Mouse (Mus musculus) left cerebral cortex, adult 18-20 months (tissue): ENCODE measurements around the gene Prr3. TPM values are rescaled to one million over a fixed set of nuclear protein-coding genes. Genes with fewer than 3 reads are reported as not detected.
A peak's percentile ranks its signal among the peaks of the same experiment; 100 is the strongest.
"Not testable (repeated sequence)": the region's sequence is repeated elsewhere in the genome, so short reads cannot be mapped to it uniquely, and the experiment has no call there.

Experiments used
- DNase-seq, 2 experiments: peaks; one replicate each; pipeline ENCODE4 v3.0.0; 2021 to 2022; ENCODE audit warnings: low spot score in 2 of 2, mixed read lengths in 1 of 2
- total RNA-seq, 2 experiments: library from RNA; stranded (reverse); gene quantifications; 2 replicates each; pipeline ENCODE4 v1.2.3; 2021

Gene Prr3
- total RNA-seq, 2 experiments from 2014 or later, result 36.6 to 37.5 TPM

DNA sequence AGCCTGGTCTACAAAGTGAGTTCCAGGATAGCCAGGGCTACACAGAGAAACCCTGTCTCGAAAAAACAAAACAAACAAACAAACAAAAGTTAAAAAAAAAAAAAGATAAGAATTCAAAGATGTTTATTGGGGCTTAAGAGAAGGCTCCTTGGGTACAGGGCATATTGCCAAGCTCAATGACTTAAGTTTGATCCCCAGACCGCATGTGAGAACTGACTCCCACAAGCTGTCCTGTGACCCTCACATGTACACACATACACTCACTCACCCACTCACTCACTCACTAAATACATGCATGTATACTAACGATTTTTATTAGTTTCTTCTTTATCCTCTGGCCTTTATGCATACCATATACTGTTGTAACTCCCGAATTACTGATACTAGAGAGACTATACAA, 20.3 kb upstream of the Prr3 start:
- no peak for DNase-seq

DNA sequence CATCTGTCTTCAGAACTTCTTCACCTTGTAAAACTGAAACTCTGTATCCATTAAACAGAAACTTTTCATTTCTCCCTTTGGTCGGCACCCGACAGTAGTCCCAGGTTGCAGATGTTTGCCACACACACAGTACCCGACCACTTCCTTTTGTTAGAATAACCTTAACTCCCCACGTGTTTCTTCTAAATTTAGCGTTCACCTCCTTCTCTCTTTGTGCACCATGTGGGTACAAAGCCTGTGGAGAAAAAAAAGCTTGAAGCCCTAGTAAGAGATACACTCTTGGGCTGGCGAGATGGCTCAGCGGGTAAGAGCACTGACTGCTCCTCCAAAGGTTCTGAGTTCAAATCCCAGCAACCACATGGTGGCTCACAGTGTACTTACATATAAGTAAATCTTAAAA, 19.3 kb upstream of the Prr3 start:
- no peak for DNase-seq

DNA sequence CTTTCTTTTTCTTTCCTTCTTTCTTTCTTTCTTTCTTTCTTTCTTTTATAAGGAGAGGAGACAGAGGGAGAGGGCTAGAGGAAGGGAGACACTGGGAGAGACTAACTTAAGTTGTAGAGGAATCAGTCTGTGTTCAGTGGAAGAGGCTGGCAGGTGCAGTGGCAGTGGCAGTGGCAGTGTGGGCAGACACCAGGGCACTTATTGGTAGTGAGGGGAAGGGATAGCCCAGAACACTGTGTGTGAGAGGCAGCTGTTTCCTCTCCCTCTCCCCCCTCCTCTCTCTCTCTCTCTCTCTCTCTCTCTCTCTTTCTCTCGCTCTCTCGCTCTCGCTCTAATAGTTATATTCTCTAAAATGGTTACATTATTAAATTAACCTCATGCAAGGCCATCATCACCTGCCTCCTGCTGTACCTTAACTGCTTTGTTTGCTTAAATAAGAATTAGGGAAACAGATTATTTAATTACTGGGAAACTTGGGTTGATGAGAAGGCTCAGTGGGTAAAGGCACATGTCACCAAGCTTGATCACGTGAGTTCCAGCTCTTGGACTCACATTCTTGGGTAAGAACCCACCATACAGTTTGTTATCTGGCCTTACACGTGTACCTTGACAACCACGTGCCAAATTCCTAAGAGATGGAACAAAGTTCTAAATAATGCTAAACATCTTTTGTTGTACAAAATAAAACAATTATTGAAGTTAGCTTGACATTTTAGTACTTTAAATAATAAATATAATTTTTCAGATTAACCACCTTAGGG, 18.7 kb upstream of the Prr3 start:
- no peak for DNase-seq

DNA sequence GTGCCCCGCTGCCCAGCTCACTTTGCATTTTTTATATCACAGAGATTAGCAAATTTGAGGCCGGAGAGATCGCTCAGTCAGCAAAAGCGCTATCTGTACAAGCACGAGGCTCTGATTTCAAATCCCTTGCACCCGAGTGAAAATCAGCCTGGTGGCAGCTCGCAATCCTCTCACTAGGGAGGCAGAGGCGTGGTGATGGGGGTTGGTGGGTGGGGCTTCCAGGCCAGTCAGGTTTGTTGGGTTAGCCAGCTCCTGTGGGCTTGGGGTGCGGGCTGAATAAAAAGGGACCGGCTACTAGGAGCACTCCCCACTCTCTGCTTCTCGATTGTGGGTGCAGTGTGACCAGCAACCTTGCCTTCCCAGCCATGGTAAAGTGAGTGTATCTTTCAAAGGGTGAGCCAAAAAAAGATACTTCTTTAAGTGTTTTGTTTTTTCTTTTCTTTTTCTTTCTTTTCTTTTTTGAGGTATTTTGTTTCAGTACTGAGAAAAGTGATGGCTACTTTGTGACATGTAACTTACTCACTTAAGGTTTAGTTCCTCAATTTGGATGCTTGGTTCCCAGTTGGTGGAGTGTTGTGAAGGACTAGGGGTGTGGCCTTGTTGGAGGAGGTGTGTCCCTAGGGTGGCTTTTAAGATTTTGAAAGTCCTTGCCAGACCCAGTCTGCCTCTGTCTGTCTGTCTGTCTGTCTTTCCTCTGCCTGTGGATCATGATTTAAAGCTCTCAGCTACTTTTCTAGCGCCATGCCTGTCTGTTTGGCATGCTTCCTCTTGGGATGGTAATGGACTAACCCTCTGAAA, 17.9 kb upstream of the Prr3 start:
- no peak for DNase-seq

DNA sequence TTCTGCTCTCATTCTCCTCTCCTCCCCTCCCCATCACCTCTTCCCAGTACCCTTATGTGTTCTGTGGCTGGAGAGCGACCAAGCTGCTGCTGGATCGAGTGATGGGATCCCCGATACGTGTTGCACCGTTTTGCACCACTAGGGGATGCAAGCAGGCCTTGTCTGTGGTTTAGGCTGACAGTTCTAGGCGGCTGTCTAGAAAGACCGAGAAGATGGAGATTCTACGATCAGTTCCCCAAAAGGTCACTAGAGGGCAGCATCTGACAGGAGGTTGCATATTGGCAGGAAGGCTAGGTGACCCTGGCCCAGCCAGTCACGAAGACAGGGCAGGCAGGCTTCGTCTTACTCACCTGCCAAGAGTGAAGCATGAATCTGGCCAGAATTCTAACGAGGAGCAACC, 16.9 kb upstream of the Prr3 start:
- DNase-seq, result peak; percentile 95 to 99

DNA sequence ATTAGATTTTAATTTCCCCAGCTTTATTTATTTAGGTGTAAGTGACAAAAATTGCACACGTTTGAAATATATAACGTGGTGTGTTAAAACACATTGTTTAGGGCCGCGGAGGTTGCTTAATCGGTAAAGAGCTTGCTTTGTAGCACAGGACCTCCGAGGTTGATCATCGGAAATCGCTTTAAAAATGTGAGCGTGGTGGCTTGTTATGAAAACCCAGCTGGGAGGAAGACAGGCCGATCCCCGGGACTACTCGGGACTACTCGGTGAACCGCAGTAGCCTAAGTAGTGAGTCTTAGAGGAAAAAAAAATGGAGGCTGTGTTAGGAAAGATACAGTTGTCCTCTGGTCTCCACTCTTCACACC, 14.8 kb upstream of the Prr3 start:
- no peak for DNase-seq

DNA sequence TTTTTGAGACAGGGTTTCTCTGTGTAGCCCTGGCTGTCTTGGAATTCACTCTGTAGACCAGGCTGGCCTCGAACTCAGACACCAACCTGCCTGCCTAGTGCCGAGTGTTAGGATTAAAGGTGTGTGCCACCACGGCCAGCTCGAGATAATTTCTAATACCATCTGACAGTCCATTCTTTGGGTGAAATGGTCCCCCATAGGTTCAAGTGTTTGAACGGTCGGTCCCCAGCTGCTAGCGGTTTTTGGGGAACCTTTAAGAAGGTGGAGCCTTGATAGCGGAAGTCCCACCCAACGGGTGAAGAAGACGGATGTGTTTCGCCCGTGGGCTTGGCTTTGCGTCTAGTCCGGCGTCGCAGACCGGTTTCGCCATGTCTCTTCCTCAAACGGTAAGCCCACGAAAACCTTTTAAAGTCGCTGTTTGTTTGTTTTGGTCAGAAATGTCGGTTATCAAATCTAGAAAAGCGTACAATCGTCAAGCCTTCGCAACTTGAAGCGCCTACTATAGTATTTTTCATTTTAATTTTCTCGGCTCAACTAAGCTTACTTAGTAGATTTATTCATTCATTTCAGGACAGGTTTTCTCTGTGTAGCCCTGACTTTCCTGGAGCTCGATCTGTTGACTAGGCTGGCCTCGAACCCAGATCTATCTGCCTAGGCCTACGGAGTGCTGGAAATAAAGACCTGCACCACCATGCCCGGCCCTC, 14.3 kb upstream of the Prr3 start:
- peak; percentile 80 to 82 for DNase-seq

DNA sequence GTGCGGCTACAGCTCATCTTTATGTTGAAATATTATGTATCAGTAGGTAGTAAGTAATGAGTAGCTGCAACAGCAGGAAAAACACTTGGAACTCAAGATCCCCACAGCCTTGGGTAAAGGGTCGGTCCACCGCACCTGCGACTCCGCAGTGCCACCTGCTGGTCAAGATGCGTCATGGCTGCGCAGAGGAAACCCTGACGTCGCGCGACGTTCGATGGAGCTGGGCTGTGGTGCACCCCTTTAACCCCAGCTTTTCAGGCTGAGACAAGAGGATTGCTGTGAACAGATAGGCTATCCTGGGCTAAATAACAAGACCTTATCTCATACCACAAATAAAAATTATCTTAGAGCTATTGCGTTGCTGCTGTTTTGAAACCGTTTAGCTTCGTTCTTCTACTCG, 13.6 kb upstream of the Prr3 start:
- peak; percentile 74 to 76 for DNase-seq

DNA sequence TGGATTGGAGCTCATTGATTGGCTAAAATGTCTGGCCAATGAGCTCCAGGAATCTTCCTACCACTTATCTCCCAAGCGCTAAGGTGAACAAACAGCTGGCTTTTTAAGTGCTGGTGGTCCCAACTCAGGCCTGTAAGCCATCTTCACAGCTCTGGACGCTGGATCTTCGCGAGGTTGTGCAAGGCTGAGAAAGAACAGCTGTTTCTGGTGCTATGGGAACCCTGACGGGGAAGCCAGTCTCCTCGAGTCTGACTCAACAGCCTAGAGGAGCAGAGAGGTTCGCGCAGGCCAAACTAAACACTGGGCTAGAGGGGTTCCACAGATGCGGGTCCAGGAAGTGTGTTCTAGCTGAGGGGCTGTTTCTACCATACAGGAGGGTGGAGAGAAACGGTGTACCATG, 11.7 kb upstream of the Prr3 start:
- DNase-seq, result no peak

DNA sequence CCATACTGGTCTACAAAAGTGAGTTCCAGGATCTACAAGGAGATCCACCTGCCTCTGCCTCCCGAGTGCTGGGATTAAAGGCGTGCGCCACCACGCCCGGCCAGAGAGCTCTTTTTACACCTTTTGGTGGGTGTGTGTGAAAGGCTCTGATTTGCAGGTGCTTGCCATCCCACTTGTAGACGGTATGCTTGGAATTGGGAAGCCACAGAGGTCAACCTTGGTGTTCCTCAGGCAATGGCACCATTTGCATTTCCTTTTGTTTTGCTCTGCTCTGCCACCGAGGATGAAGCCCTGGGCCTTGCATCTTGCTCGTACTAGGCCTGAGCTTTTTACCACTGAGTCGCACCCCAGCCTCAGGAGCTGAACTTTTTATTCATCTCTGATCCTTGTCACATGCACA, 1.7 kb upstream of the Prr3 start:
- DNase-seq, result no peak

DNA sequence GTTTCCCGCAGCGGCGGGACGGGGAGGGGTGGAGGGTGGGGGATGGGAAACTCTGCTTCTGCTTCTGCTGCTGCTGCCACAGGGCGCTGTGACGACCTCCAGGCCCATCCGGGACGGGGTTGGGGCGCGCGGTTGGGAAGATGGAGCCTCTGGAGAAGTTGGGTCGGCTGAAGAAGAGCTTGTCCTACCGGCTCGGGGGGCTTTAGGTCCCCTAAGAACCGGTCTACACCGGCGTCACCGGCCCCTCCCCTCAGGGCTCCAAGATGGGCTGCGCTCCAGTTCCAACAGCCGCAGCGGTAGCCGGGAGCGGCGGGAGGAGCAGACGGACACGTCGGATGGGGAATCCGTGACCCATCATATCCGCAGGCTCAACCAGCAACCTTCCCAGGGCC, 323 bp upstream of the Prr3 start:
- DNase-seq, result peak; percentile 49 to 56

DNA sequence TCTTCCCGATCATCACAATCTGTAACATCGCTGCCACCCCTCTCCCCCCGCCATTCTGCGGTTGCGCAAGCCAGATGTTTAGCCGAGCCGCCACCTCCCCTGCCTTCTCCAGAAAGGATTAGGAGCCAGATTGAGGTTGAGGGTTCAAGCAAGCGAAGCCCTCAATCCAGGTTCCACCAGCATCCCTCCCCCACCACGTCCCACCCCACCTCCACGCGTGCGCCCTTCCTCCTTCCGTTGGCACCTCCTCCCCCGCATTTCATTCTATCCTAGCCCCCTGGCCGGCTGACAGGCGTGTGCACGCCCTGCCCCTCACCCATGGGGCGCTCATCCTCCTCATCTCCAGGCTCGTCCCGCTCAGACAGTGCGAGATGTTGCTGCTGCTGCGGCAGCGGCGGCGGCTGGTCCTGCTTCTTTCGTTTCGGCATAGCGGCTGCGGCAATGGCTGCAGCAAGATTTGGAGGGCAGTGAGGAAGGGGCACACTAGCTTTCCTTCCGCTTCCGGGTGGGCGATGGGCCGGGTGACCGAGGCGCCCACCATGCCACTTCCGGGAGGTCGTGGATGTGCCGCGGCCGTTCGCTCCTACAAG, 1.1 kb downstream of the Prr3 start:
- DNase-seq, result peak; percentile 82 to 89

DNA sequence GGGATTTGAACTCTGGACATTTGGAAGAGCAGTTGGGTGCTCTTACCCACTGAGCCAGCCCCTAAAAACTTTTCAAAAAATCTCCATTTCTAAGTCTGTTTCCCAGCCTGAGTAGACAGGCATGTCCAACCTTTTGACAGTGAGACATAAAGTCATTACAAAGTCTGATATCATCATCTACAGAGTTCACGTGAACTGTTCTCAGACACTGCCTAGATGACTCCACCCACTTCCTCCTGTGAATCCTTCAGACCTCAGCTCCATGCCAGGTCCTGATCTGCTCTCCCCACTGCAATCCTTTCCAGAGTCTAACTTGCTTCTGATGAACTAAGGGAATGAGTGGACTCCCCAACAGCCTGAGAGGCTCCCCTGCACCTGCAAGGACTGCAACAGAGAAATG, 7.9 kb downstream of the Prr3 start:
- no peak for DNase-seq

DNA sequence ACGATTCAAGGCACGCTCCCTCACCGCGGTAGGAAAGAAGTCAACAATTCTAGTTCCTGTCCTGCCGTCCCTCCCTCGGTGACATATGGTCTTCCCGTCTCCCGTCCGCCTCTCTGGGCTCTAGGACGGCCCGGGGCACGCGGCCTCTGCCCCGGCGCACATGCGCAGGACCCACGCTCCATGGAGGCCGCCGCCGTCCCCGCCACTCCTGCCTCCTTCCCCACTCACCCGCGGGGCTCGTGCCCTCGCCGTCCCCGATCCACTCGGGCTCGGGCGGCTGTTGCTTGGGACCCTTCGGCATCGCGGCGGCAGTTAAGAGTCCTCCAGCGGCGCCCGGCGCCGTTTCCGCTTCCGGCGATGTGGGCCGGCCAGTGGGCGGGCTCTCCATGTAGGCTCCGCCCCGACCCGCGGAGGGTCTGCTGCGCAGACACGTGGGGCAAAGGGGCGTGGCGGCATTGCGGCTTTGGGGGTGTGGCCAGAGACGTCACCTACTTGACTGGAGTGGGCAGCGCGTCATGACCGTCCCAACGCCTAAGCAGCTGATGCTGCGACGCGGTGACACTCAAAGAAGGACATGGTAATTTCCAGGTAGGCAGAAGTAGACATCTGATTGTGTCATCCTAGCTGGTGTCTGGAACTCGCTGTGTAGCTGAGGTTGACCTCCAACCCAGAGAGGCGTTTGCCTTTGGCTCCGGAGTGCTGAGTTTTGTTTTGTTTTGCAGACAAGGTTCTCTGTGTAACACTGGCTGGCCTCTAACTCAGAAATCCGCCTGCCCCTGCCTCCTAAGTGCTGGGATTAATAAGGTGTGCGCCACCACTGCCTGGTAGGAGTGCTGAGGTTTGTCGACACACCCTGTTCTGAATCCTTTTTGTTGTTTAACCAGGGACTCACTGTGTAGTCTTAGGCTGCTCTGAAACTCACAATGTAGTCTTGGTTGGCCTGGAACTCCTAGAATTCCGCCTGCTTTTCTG, 10.3 kb downstream of the Prr3 start, which contains the start of gene Abcf1:
TSS of gene Abcf1 (minus strand) at position 344 of the 972 bp plus-strand sequence.
- DNase-seq, result peak; percentile 98 to 99

DNA sequence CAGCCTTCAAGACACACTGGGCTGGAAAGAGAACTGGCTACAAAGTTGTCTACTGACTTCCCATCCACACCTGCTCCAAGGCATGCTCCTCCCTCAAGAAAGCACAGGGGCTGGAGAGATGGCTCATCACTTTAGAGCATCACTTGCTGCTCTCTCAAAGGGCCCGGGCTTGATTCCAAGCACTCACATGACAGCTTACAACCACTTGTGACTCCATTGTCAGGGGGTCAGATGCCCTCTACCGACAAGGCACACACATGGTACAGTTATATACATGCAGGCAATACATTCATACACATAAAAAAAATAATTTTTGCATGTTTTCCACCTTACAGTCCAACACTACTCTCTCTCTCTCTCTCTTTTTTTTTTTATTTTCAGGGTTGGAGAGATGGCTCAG, 12.4 kb downstream of the Prr3 start:
- no peak for DNase-seq

DNA sequence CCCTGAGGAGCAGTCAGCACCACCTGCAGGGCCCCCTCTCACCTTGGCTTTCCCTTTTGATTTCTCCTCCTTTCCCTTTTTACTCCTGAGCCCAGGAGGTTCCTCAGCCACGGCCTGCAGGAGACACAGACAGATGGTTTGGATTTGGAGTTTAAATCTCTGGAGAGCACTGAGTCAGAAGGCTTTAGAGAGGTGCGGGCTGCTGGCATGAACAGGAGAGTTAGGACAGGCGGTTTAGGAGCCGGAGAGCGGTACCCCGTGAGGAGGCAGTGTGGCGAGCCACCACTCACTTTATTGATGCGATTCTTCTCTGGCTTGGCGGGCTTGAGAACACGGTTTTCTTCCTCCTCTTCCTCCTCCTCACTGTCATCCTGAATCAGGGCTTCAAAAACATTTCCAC, 16.8 kb downstream of the Prr3 start:
- DNase-seq, result no peak

DNA sequence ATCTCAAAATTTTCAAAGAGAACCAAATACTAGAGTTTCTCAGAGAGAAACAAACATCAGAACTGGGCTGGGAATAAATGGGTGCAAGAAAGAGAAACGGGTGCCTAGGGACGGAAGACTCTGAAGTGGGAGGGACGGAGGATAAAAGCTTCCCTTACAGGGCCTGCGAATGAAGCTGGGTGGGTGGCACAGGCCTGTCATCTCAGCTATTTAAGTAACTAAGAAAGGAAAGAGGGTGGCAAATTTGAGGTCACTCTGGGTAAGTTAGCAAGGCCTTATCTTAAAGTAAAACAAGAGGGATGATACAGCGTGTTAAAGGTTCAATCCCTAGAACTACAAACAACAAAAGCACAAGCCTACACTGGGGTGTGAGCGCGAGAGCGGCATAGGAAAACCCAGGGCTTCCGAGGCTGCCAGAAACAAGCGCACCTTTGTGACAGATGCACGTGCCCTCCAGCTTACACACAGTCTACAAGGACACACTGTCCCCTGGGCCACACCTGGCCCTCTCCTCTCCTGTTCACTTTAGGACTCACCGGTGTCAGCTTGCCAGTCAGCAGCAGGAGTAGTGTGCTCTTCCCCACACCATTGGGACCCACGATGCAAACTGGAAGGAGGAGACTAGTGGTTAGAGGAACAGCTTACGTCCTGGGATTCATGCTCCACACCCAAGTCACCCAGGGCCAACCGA, 21.4 kb downstream of the Prr3 start:
- no peak for DNase-seq

DNA sequence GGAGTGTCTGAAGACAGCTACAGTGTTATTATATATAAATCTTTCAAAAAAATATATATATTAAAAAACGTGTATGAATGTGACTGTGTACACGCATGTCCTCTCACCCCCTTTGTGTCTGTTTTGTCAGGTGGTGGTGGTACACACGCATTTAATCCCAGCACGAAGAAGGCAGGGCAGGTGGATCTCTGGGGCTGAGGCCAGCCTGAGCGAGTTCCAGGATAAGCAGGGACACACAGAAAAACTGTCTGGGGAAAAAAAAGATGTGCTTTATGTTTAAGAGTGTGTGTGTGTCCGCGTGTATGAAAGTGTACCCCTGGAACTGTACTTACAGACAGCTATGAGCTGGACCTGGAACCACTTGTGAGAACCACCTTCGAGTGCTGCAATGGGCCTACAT, 25.4 kb downstream of the Prr3 start:
- DNase-seq, result no peak

DNA sequence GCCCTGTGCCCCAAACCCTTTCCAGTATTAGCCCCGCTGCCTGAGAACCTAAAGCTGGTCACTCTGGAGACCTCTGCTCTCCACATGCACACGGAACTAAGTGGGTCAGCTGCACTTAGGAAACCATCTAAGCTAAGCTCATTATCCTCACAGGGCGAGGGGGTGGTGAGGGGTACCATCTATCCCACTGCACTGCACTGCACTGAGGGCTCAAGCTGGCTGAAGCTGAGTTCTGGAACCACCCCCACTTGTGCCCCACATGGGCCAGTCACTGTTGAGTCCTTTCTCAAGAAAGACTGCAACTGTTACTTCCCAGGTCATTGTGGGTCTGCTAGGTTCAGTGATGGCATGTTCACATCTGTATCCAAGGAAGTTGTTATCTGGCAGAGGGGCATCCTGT, 27.5 kb downstream of the Prr3 start:
- DNase-seq, result not testable (repeated sequence)

DNA sequence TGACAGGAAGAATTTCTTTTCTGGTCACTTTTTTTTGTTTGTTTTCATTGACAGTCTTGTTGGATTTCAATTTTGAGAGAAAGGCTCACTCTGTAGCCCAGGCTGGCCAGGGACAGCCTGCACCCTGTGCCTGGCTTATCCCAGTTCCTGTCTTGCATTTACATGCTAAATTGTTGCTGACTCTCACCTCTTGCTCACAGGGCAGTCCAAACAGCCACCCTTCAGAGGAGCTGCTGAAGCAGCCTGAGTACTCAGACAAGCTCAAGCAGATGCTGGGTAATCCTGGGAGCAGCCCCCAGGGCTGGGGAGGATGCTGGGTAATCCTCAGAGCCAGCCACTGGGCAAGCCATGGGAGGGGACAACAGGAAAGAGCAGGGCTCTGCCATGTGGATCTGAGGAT, 29.1 kb downstream of the Prr3 start:
- not testable (repeated sequence) for DNase-seq
